Mouse (Mus musculus) skeletal muscle tissue, postnatal 0 days (tissue): Measurements from ENCODE around the gene Adam34. TPM values are rescaled to one million over a fixed set of nuclear protein-coding genes. Genes with fewer than 3 reads are reported as not detected.

Experiments used
- polyA plus RNA-seq: library from polyadenylated mRNA; unstranded; fragments of >200 nt; fragmentation: Nextera tagmentation; extraction: Ambion mirVana; gene quantifications from 2 replicates; pipeline ENCODE4 v1.2.1, GENCODE M21; 2015

The Adam34 gene
- polyA plus RNA-seq: not detected in 2 replicates

DNA sequence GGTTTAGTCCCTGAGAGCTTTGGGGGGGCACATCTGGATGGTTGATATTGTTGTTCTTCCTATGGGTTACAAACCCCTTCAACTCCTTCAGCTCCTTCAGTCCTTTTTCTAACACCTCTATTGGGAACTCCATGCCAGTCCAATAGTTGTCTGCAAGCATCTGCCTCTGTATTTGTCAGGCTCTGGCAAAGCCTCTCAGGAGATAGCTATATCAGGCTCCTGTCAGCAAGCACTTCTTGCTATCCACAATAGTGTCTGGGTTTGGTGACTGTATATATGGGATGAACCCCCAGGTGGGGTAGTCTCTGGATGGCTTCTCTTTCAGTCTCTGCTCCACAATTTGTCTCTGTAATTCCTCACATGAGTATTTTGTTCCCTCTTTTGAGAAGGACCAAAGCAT, at the start of gene Adam34:
Adam34 (minus strand) TSS at position 101 of the 400 bp plus-strand sequence.

DNA sequence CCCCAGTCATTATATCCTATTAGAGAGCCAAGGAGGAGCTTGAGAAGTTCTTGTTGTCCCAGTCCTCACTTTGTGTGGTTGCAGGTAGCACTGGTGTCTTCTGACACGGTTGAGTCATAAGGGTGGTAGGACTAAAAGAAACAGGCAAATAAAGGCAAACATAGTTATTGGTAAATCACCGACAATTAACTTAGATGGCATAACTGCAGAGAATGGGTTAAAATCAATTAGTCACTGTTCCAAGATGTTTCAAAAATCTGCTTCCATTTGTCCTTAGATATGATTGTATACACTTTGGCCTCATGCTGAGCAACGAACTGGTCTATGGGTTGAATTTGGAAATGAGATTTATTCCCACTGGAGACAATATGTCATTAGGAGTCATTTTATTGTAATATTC, 82.7 kb downstream of the Adam34 start, which contains the start of gene Gm5346:
Gm5346 (minus strand) TSS at position 101 of the 400 bp plus-strand sequence.

Other genes starting within 250 kb of the Adam34 start
- not detected in 2 replicates for gene Adam26b, start 181.9 kb downstream of the Adam34 start, polyA plus RNA-seq
- gene Adam26a, start 133.3 kb downstream of the Adam34 start, polyA plus RNA-seq: not detected in 2 replicates
- not detected in 2 replicates for gene Gm5346, start 82.8 kb downstream of the Adam34 start, polyA plus RNA-seq